Mouse (Mus musculus) urinary bladder, postnatal 4 days (tissue): Measurements from ENCODE around the gene Bola1.
A peak's percentile ranks its signal among the peaks of the same experiment; 100 is the strongest.
"Not testable (repeated sequence)": the region's sequence is repeated elsewhere in the genome, so short reads cannot be mapped to it uniquely, and the experiment has no call there.

ENCODE experiments used
- DNase-seq, 2 experiments: peaks; one replicate each; pipeline ENCODE4 v3.0.0; 2021 to 2022; ENCODE audit warnings: low spot score in 2 of 2

Bola1 gene

DNA sequence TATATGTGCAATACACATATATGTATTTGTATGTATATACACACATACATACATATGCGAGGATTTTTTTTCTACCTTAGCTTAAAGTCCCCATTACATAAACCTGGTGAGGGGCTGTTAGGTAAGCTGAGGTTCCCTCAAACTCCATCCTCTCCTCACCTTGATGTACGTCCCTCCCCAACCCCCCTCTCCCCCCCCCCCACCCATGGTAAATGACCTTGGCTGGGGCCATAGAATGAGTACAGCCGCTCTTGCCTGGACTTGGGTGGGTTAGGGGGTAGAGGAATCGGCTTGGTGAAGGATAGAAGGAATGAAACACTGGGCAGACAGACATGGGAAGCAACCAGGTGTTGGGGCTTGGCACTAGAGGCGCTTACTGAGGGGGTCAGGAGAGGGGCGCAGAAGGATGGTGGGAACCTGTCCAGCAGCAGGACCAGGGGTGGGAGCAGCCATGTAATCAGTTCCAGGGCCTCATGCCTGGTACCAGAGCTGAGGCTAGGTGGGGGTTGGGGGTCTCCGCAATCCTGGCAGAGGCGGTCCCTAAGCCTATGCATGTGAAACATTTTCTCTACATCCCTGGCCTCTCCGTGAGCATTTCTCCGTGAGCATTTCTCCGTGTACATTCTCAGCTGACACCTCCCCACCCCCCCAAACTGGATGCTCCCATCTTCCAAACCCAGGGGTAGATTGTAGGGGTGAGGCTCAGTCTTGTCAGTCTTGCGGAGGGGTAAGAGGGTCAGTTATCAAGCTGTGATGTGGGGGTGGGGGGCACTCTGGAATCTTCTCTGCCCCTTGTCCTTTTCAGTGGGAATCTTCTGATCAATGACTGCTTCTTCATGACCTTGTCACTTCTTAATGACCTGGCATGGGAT is 37.8 kb downstream of the Bola1 start:
- DNase-seq = no peak

DNA sequence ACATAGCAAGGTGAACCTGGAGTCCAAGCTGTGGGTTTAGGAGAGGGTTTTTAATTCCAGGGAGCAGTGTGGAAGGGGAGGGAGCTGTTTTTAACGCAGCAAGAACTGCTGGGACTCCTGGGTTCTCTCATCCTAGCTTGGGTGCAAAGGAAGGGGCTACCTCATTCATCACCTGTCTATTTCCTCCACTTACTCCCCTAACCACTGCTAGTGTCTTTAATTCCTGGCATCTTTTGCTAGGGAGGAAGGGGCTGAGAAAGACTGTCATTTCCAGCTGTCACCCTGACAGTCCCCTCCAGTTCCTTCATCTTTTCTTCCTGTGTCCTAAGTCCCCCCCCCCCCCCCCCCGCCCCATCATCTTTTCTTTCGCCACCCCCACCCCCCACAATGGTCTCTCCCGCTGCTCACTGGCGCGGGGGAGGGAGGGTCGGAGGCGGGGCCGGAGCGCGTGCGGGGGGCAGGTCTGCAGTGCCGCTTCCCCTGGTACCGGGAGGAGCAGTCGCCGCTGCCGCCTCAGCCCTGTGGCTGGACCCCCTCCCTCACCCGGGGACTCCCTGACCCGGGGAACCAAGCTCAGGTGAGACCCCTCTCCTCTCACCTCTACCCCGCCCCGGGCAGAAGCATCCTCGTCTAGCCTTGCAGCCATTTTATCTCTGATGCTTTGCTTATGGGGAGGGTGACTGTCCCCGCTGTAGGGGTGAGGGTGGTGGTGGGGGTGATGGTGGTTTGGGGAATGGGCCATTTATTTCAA is 38.6 kb downstream of the Bola1 start, which contains the start of gene Sv2a:
Gene Sv2a (plus strand): TSS at position 425 of the 751 bp plus-strand sequence.
- DNase-seq = peak in 1 of 2 experiments; percentile 47

DNA sequence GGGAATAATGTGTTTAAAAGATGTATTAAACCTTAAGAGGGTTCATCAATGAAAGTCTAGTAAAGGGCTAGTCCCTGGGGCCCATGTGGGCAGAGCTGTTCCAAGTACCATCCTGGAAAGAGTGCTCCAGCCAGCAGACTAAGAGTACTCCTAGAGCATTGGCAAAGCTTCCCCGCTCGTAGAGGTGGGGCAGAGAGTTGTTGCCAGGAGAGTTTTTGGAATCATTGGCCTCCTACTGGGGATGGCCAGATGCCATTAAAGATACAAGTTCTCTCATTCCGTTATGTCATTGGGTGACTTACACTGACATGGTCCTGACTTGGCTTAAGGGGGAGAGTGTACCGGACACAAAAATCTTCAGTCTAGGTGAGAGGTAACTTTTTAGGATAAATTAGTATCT is 40.0 kb downstream of the Bola1 start:
- DNase-seq = no peak

DNA sequence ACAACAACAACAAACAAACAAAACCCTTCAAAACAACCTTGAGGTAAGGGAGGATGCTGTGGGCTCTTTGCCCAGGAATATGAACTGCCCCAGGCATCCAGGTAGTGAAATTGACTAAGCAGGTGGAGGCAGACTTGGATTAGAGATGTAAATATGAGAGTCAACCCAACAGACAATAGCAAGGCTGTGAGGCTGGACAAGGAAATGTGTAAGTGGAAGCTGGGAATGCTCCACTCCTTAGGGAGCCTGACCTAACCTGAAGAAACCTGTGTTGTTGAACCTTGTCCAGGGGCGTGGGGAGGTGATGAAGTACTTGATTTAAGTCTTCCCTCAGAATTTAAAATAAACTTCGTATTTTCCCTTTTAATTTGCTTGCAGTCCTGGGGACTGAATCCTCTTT is 40.6 kb downstream of the Bola1 start:
- DNase-seq = no peak

DNA sequence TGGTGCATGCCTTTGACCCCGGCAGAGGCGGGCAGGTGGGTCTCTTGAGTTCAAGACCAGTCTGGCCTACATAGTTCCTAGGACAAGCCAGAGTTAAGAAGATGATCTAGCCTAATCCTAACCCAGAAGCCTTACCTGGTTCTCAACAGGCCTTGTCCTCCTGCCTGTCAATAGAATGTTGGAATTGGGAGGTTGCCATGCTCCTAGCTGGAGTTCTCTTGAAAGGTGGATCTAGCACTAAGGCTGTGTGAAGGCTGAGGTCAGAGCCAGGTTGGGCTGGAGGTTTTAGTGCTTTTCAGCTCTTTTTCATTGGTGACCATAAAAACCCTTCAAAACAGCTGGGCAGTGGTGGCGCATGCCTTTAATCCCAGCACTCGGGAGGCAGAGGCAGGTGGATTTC is 41.1 kb downstream of the Bola1 start:
- DNase-seq = no peak

DNA sequence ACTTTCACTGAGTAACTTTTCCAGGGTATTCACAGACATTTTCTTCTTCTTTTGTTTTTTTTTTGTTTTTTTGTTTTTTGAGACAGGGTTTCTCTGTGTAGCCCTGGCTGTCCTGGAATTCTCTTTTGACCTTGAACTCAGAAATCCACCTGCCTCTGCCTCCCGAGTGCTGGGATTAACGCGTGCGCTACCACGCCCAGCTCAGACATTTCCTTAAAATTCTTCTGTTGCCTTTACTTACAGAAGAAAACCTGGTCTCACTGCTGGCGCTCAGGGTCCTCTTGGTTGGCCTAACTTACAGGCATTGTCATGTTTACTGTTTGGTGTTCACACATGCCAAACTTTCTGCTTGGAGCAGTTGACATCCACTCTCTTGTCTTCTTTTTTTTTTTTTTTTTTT is 44.3 kb downstream of the Bola1 start:
- DNase-seq = no peak

DNA sequence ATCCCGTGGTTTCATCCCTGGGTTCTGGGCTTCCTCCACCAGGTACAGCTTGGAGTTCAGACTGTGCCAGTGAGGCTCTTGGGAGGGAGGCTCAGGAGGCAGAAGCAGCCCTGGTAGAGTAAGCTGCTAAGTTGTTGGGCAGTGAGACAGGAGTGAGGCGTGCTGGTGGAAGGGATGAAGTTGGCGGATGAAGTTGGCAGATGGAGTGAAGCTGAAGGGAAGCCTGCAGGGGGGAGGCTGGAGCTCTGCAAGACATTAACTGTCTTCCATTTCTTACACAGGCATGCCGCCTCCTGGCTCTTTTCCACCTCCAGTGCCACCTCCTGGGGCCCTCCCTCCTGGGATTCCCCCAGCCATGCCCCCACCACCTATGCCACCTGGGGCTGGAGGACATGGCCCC is 45.5 kb downstream of the Bola1 start:
- not testable (repeated sequence) for DNase-seq

DNA sequence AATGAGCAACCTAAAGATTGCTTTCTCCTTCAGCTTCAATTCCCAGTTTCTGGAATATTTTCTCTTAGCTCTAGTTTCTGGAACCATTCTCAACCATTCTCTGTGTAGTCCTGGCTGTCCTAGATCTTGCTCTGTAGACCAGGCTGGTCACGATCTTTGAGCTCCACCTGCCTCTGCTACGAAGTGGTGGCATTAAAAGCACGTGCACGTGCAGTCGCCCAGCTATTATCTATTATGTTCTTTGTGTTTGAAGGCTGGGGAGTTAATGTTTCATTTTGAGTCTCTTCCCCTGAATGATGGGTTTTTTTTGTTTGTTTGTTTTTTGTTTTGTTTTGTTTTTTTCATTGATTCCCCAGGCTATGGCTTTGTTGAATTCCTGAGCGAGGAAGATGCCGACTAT is 46.3 kb downstream of the Bola1 start:
- DNase-seq = no peak

DNA sequence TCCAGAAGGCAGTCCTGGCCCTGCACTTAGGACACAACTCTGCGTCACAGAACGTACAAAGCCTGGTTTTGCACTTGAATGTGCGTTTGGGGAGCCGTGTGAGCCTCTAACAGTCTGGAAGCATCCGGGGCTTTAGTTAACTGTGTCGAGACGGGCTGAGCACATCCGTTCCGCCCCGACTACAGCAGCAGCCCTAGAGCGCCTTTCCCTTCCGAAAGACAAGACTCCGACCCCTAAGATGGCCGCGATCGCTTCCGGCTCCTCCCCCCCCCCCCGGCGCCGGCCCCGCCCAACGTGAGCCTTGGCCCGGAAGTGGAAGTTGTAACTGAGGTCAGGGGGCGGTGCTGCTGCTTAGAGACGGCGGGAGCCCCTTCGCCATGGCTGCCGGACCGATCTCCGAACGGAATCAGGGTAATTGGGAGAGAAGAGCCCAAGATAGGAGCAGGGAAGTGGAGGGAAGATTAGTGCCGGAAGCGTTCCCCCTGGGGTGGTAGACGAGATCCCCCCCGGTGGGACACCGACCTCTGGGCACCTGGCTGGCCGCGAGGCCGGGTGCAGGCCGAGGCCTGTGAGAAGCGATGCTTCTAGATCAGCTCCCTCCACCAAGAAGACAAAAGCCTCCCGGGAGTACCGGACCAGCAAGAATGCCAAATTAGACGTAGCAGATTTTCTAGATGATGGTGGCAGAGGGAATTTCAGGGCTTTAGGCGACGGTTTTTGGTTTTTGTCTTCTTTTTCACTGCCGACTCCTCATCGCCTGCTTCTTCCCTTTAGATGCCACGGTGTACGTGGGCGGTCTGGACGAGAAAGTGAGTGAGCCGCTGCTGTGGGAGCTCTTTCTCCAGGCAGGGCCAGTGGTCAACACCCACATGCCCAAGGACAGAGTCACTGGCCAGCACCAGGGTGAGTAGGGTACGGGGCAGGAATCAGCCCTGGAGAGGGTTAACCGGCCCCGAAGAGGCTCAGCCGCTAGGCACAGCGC is 47.0 kb downstream of the Bola1 start, which contains the start of gene Sf3b4:
Gene Sf3b4 (plus strand): TSS at position 136 of the 982 bp plus-strand sequence.
- DNase-seq = peak; percentile 80 to 81

DNA sequence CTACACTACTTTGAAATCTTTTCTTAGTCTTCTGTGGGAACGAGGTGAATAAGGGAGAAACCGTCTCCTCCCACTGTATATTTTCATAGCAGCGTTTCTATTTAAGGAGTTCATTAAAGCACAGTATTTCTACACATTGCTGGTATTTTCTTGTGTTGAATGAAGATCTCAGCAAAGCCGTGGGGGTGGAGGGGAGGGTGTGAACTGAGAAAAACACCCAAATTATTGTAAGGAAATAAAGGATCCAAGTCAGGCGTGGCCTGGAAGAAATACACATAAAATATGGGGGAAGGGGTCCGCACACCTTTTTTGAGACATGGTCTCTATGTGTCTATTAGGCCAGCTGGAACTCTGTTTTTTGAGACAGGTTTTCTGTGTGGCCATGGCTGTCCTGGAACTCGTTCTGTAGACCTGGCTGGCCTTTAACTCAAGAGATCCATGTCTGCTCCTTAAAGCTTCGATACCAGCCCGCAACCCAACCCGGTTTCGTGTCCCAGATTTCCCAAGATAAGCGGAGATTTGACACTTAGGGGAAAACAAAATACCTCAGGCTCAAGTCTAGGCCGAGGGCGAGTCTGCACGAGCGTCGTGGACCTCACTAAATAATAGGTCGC is 47.8 kb downstream of the Bola1 start:
- DNase-seq = no peak

DNA sequence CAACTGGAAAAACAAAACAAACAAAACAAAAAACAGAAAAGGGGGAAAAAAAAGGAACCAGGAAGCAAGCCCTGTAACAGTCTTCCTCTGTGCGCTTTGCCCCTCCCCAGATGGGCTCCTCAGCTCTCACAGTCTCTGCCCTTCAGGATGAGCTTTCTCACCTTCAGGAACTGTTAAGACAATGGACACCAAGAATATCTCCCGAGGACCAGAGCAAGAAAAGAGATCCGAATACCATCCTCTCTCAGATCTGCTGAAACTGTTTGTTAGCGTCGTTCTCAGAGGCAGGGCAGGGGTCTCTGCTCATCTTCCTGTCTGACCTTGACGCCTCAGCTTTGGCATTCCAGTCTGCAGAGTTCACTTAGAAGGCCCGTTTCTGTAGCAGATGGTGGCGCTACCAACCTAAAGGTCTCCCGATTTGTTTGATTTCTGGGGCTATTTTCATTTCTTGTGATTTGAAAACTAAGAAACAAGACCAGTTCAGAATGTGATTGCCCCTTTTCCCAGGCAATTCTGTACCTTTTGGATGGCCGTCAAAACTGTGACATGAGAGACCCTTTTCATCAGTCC is 48.4 kb downstream of the Bola1 start:
- DNase-seq = no peak

DNA sequence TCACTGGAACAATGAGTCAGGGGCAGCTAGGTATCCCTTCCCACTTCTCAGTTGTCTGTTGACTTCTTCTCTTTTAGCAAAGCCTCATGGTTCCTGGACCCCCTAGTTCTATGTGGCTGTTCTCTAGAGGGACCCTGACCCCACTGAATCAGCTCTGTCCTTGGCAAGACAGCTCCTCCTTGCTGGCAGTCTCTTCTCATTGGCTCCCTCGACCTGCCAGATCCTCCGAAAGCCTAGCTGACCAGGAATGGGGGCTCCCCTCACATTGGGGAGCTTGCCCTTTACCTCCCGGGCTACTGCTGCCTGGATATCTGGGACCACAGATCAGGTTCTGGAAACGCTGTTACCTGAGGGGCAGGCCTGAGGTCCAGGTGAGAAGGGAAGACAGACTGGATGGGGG is 49.2 kb downstream of the Bola1 start:
- no peak for DNase-seq

DNA sequence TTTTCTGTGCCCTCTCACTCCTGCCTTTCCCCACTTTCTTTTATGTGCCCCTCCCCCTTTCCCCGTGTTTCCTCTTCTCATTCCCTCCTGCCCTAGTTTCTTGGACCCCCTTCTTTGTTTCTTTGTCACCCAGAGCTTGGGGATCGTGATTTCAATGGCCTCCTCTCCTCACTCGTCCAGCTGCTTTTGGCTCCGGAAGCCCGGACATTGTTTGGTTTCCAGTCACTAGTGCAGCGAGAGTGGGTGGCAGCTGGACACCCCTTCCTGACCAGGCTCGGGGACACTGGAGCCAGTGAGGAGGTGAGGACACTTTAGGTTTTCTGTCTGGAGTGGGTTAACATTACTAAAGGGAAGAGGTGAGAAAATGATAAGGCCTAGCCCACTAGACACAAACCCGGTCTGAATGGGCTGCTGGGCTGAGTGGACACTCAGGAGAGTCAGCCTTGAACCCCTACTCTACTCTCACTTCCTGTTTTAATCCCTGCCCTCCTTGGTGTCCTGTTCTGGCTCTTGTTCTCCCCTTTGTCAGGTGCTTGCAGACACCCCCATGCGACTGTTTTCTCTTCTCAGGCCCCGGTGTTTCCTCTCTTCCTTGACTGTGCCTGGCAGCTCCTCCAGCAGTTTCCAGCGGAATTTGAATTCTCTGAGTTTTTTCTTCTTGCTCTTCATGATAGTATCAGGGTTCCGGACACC is 50.9 kb downstream of the Bola1 start:
- DNase-seq = no peak

DNA sequence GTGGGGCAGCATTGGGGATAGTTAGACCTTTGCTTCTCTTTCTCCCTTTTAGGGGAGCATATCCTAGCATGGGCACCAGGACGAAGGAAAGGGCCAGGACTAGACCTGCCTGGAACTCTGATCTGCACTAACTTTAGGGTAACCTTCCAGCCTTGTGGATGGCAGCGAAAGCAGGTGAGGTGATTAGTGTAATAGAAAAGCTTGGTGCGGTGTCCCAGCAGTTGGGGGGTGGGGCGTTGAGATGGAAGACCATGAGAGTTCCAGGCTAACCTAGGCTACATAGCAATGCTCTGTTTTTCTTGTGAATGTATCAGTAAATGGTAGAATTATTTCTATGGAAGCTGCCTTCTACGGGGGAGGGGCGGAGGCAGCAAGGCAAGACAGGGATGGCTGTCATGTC is 56.5 kb downstream of the Bola1 start:
- no peak for DNase-seq

DNA sequence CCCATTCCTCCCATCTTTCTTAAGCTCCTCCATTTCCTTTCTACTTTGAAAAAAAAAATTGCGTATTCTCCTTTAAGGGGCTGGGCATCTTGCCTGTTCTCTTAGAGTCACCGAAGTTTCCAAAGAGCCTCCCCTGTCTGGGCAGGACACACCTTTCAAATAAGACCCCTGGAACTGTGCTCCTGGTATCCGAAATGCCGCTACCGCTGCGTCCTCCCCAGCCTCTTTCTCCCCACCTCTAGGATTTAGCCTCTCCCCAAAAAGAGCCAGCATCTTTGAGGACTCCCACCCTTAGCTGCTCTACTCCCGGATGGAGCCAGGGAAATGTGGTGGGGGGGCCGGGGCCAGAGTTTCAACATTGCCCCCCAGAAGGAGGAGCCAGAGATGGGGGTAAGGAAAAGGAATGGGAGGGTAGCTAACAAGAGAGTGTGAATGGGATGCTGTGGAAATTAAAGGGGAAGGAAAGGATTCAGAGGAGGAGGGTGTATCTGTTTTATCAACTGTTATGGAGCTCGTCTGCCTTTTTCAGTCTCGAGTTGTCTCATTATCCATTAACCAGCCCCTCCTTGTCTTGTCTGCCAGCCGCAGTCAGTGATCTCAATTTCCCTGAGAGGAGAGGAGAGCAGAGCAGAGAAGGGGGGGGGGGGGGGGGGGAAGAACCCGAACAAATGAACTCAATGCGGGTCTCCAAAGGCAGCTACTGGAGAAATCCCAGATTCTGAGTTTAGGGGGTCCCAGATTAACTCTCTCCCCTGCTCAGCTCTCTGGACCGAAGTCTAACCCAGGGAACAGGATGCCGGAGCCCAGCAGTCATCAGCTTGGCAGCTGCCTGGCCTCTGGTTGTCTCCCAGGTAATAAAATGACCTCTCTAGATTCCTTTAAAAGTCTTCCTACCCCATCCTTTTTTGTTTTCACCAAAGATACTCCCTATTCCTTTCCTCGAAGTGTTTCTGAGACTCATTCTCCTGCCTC is 57.4 kb downstream of the Bola1 start, which contains the start of gene Mtmr11:
Gene Mtmr11 (plus strand): TSS at position 136 of the 972 bp plus-strand sequence.
- no peak for DNase-seq

DNA sequence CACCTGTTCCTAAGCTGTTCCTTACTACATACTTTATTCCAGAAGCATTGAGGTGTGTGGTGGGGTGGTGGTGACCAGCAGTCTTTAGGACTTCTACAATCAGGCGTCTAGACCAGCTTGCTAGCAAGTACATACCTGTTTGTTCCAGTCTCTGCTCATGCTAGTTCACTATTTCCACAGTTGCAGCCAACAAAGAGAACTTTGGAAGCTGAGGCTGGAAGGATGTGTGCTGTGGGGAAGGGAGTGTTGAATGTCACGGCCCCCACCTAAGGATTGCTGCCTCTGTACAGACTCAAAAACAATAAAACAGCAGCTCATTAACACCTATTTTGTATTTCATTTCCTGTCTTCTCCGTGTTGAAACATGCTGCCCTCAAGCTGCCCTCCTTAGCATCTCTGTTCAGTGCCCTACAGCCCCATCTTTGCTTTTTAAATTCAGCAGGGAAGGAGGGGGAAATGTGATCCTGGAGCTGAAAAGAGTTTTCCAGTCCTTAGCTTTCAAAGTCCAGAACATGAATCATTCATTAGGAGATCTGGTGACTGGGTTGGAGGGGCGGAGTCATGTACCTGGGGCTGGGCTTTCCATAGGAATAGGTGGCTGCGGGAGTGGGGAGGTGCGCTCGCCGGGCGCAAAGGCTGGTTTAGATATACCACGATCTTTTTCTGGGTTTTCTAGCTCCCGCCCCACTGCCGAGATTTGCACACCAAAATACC is 58.5 kb downstream of the Bola1 start:
- peak in 1 of 2 experiments; percentile 44 for DNase-seq

DNA sequence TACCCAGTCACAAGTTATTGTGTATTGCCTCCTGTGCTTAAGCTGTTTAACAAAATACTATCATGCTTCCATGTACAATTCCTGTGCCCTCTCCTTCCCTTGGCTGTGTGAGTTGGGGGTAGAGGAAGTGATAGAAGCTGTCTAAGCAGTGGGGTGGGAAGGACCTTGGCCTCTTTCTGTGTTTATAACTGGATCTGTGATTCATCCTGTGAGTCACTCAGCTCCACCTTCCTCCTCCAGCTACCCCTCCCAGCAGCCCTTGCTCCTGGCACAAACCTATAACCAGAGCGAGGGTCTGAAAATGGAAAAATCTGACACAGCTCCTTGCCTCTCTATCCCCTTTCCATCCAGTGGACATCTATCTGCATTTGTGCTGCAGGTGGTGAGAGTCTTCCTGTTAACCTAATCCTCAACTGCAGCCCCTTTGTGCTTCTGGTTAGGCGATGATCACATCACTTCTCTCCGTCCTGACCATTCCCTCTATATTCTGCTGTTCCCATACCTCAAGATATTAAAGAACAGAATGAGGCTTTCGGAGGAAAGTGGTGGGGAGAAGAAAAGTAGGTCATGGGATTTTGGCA is 59.2 kb downstream of the Bola1 start:
- peak in 1 of 2 experiments; percentile 52 for DNase-seq

DNA sequence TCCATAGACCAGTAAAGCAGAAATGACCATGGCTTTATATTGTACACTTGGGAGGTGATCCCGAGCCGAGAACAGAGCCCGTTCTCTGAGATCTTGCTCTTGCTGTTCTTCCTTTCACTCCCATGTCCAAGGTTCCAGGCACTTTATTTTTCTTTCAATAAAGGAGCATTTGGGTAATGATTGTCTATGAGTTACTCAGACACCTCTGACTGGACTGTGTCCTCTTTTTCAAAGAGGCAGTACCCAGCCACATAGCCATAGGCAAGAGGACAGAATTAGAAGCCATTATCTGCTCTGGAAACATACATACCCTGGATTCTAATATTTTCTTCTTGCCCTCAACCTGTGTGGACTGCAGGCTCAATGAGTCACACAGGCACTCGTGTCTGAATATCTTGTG is 59.7 kb downstream of the Bola1 start:
- DNase-seq = no peak
